Mouse (Mus musculus): Measurements from ENCODE around the gene Il20rb.

DNA sequence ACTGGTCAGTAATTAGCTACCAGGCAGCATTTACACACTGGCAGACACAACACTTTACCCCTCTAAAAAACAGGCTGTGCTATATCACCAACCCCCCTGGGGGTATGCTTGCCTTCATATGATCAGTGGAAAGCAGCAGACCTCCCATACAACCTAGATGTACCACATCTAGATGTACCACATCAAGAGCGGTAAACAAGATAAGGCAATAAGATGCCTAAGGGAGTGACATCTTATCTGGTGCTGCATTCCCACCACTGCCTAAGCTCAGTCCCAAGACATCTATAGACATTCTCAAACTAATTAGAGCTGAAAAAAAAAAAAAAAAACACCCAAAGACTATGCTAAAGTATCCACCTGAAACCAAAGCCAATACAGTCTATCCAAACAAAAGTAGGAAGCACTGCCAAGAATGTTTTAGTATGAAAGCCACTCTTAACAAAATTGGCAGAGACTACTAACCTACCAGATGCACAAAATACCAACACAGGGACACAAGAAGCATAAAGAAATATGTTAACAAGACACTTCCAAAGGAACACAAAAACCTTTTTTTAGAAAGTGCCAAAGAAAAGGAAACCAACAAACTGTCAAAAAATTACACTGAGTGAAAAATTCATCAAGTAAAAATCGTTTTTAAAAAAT lies 49.2 kb upstream of the Il20rb start:
- TF ChIP-seq TCF12 (IDR thresholded peaks at IDR 0.05; ENCODE audit: low read depth, low read length) (no peak), POLR2A (IDR thresholded peaks at IDR 0.05; ENCODE audit: control insufficient read depth in 1 of 2, insufficient read depth in 1 of 2, low read depth in 1 of 2, low read length in 2 of 2, poor library complexity in 1 of 2) (no peak), ZC3H11A (IDR thresholded peaks at IDR 0.05; ENCODE audit: low read depth, low read length) (no peak), MXI1 (IDR thresholded peaks at IDR 0.05; ENCODE audit: low read depth, low read length) (no peak), GABPA (IDR thresholded peaks at IDR 0.05; ENCODE audit: low read depth, low read length) (no peak), MAX (IDR thresholded peaks at IDR 0.05; ENCODE audit: low read length) (no peak), CTCF (IDR thresholded peaks at IDR 0.05 in 2 of 3, conservative IDR thresholded peaks at IDR 0.05 in 1 of 3; ENCODE audit: control insufficient read depth in 1 of 3, insufficient read depth in 1 of 3, low read depth in 2 of 3, low read length in 3 of 3, poor library complexity in 1 of 3, severe bottlenecking in 1 of 3) (no peak)

All from MEL (cell line).